Mouse (Mus musculus): ENCODE data around the gene Cacna1f.

The Cacna1f gene

DNA sequence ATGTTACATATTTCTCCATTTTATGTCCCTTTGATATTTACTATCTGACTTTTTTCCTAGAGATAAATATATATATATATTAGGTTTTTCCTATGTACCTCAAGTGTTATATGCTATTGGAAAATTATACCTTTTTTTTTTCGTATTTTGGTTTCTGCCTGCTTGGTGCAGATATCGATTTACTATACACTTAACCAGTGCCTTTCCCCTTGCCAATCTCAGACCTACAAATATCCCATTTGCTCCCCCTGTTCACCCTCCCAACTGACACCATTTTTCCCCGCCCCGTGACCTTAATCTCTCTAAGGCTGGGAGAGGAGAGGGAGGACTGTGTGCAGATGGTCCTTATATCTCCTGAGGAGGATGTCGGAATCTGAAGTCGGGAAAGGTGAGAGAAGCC lies at the start of gene Cacna1f:
Cacna1f (plus strand) TSS at position 301 of the 400 bp plus-strand sequence.
- DNase-seq (ENCODE audit: low spot score) = no peak

- no peak for DNase-seq (ENCODE audit: low spot score)
Observed at GRCm38 (mm10) chrX:7563076-7563475, 43.8 kb upstream of the Cacna1f start.

- no peak for DNase-seq (ENCODE audit: low spot score)
Observed at GRCm38 (mm10) chrX:7566352-7566751, 40.5 kb upstream of the Cacna1f start.

DNA sequence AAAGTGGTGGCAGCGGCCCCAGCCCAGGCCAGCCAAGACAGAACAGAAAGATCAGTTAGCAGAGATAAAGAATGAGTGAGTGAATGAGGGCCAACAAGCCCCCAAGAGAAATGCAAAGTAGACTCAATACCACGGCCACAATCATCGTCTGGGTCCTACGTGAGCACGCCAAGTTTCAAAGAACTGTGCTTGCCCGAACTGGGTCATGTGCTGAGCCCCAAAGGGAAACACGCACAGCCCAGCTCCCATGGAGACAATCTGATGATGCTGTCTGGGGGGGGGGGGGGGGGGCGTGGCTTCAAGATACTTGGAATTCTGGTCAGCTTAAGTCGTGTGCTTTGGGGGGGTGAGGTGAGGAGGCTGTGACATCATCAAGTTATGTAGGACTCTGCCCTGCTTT lies 39.4 kb upstream of the Cacna1f start:
- peak; percentile 54 for DNase-seq (ENCODE audit: low spot score)

GRCm38 (mm10) chrX:7570481-7571175 lies 36.3 kb upstream of the Cacna1f start:
- DNase-seq (ENCODE audit: low spot score) = no peak

GRCm38 (mm10) chrX:7571565-7572136 lies 35.2 kb upstream of the Cacna1f start:
- no peak for DNase-seq (ENCODE audit: low spot score)

- DNase-seq (ENCODE audit: low spot score) = no peak
Observed at GRCm38 (mm10) chrX:7572466-7572865, 34.4 kb upstream of the Cacna1f start.

- peak; percentile 20 for DNase-seq (ENCODE audit: low spot score)
Observed at GRCm38 (mm10) chrX:7573176-7574086, 33.5 kb upstream of the Cacna1f start, which contains the start of gene Foxp3. TSS of gene Foxp3 (plus strand) at chrX:7573644.

- peak; percentile 92 for DNase-seq (ENCODE audit: low spot score)
Observed at GRCm38 (mm10) chrX:7574087-7574884, 32.6 kb upstream of the Cacna1f start, which contains the start of gene Ppp1r3f. TSS of gene Ppp1r3f (minus strand) at chrX:7574283.

GRCm38 (mm10) chrX:7574885-7575231 lies 32.0 kb upstream of the Cacna1f start:
- no peak for DNase-seq (ENCODE audit: low spot score)

- DNase-seq (ENCODE audit: low spot score) = no peak
Observed at GRCm38 (mm10) chrX:7581151-7581550, 25.7 kb upstream of the Cacna1f start.

GRCm38 (mm10) chrX:7583881-7584280 lies 23.0 kb upstream of the Cacna1f start:
- no peak for DNase-seq (ENCODE audit: low spot score)

DNA sequence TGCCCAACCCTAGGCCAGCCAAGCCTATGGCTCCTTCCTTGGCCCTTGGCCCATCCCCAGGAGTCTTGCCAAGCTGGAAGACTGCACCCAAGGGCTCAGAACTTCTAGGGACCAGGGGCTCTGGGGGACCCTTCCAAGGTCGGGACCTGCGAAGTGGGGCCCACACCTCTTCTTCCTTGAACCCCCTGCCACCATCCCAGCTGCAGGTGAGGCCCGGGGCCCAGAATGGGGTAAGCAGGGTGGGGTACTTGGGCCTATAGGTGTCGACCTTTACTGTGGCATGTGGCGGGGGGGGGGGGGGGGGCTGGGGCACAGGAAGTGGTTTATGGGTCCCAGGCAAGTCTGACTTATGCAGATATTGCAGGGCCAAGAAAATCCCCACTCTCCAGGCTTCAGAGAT lies 20.5 kb upstream of the Cacna1f start:
- DNase-seq (ENCODE audit: low spot score) = no peak

DNA sequence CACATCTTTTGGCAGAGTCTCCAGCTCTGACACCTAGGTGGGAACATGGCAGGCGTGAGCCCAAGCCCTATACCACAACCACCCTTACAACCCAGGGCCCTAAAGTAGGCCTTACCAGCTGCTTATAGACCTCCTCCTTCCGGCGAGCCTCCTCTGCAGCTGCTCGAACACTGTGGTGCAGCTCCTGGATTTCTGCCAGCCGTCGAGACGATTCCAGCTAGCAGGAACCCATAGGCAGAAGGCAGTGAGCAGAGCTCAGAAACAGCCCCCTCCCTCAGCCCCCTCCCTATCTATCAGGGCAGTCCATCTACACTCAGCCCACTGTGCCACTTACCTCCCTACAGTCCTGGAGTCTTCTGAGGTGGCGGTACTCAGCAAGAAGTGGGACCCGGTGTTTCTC lies 11.5 kb upstream of the Cacna1f start:
- no peak for DNase-seq (ENCODE audit: low spot score)

- no peak for DNase-seq (ENCODE audit: low spot score)
Observed at GRCm38 (mm10) chrX:7604004-7604403, 2.9 kb upstream of the Cacna1f start.

DNA sequence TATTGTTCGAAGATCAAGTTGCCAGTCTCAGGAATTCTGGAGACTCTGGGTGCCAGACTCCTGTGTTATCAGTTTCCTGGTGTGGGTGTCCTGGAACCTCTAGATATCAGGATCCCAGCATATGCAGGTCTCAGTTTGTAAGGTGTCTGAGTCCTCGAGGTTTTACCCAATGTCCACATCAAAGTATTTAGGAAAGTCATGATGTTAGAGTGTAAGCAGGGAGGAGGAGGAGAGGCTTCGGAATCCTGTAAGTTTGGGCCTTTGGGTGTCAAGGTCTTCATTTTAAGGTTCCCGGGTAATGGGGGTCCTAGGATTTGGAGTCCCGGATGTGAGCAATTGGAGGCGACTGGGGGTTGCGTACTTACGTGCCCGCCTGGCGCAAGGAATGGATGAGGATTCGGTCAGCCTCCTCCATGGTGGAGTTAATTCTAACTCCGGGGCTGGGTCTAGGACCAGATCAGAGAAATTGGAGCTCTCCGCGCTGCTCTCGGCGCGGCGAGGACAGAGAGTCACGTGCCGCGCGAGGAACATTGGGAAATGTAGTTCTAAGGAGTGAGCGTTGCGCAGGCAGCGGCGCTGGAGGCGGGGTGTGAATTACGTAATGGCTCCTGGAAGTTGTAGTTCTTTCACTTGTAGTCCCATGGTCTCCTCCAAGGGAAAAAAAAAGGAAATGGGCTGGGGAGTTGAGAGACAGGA lies 1.9 kb upstream of the Cacna1f start, which contains the start of gene Ccdc22:
Ccdc22 (minus strand) TSS at position 639 of the 696 bp plus-strand sequence.
- peak; percentile 78 for DNase-seq (ENCODE audit: low spot score)

- DNase-seq (ENCODE audit: low spot score) = no peak
Observed at GRCm38 (mm10) chrX:7605575-7605941, 1.3 kb upstream of the Cacna1f start.

DNA sequence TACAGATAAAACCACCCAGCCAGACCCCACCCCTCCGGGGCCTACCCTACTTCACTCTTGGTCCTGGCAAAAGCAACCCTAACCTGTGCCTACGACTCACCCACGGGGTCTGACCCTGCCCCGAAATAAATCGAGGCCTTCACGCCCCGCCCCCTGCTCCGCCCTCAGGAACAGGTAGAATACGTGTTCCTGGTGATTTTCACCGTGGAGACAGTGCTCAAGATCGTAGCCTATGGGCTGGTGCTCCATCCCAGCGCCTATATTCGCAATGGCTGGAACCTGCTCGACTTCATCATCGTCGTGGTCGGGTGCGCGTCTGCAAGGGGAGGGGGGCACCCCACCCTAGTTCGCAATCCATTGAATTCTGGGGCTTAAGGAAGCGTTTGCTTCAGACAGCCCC lies 3.2 kb downstream of the Cacna1f start:
- no peak for DNase-seq (ENCODE audit: low spot score)

DNA sequence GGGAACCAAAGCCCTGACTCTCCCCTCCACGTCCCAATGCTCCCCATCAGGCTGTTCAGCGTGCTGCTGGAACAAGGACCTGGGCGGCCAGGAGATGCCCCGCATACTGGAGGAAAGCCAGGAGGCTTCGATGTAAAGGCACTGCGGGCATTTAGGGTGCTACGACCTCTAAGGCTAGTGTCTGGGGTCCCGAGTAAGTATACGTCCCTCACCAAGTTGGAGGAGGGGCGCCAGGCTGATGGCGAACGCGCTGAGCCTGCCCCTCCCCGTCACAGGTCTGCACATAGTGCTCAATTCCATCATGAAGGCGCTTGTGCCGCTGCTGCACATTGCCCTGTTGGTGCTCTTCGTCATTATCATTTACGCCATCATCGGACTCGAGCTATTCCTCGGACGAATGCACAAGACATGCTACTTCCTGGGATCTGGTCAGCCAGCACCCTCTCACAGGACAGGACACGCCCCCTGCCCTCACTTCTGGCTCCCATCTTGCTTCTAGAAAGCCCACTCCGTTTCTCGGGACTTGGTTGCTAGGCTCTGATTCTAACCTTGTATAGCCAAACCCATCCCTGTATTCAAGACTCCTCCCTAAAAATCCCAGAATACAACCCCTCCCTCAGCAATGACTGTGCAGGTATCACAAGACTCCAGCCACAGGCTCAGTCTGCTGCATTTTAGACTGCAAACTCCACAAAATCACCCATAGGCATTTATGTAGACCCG lies 3.8 kb downstream of the Cacna1f start:
- peak; percentile 2 for DNase-seq (ENCODE audit: low spot score)

GRCm38 (mm10) chrX:7617889-7618551 lies 11.1 kb downstream of the Cacna1f start:
- no peak for DNase-seq (ENCODE audit: low spot score)

Measured in yolk sac, embryonic 10.5 days (tissue).